Mouse (Mus musculus) neural tube, embryonic 12.5 days (tissue): ENCODE measurements around the gene Gm12216. TPM values are rescaled to one million over a fixed set of nuclear protein-coding genes. Genes with fewer than 3 reads are reported as not detected.
"Not testable (repeated sequence)": the region's sequence is repeated elsewhere in the genome, so short reads cannot be mapped to it uniquely, and the experiment has no call there.

Experiments
- ATAC-seq: fragments of 200-750 bp; cut with Nextera tagmentation; 2 replicates; pipeline ENCODE4 v1.8.0; 2017; ENCODE audit warnings: low read depth, mild to moderate bottlenecking, moderate TSS enrichment, moderate library complexity; ENCODE audit not compliant: low FRiP score
- H3K27ac ChIP-seq: fragments of 300-500 bp; sonication (generic); 2 replicates; pipeline ENCODE4 v1.5.1; 2016
- H3K27me3 ChIP-seq: fragments of 300-500 bp; sonication (generic); replicated peaks from 2 replicates; pipeline ENCODE4 v1.6.1; 2016; ENCODE audit warnings: mild to moderate bottlenecking
- H3K36me3 ChIP-seq: fragments of 300-500 bp; sonication (generic); 2 replicates; pipeline ENCODE4 v1.6.1; 2016; ENCODE audit warnings: mild to moderate bottlenecking
- H3K4me1 ChIP-seq: fragments of 300-500 bp; sonication (generic); 2 replicates; pipeline ENCODE4 v1.6.1; 2016
- H3K4me2 ChIP-seq: fragments of 300-500 bp; sonication (generic); replicated peaks from 2 replicates; pipeline ENCODE4 v1.6.1; 2016; ENCODE audit warnings: mild to moderate bottlenecking
- H3K4me3 ChIP-seq: fragments of 300-500 bp; sonication (generic); 2 replicates; pipeline ENCODE4 v1.5.1; 2016
- H3K9ac ChIP-seq: fragments of 300-500 bp; sonication (generic); 2 replicates; pipeline ENCODE4 v1.6.1; 2016; ENCODE audit warnings: mild to moderate bottlenecking
- H3K9me3 ChIP-seq: fragments of 300-500 bp; sonication (generic); 2 replicates; pipeline ENCODE4 v1.6.1; 2016; ENCODE audit warnings: mild to moderate bottlenecking
- WGBS: fragments of 180-500 bp; shearing (Covaris S2); methylation state at CpG from one replicate; pipeline ENCODE4 v1.1.7; 2016; 5-methylcytosine and 5-hydroxymethylcytosine counted together
- polyA plus RNA-seq: library from polyadenylated mRNA; unstranded; fragments of >200 nt; fragmentation: Nextera tagmentation; extraction: Ambion mirVana; gene quantifications from 2 replicates; pipeline ENCODE4 v1.2.1, GENCODE M21; 2016

Gm12216 gene
- polyA plus RNA-seq, 1 experiment from 2014 or later = not detected

GRCm38 (mm10) chr11:53891505-53892451, 32.7 kb upstream of the Gm12216 start, which contains the start of gene Slc22a5:
Gene Slc22a5 (minus strand): TSS chr11:53891660.
- H3K9ac ChIP-seq = peak within 1 kb of the TSS; percentile 57
- H3K36me3 ChIP-seq = no peaks in the 10 kb centered on the region
- H3K4me1 ChIP-seq = peaks cover 10% of the 10 kb centered on the region; the same call in 1 of the 2 replicates
- peak; percentile 98 for ATAC-seq
- no peaks in the 10 kb centered on the region for H3K9me3 ChIP-seq
- 4% methylated on average over 63 of the region's 63 CpGs for WGBS
- no peaks in the 10 kb centered on the region for H3K27me3 ChIP-seq
- peak within 1 kb of the TSS; percentile 88 for H3K4me2 ChIP-seq
- no peak within 1 kb of the TSS for H3K27ac ChIP-seq
- peak within 1 kb of the TSS; percentile 54 for H3K4me3 ChIP-seq

- H3K9me3 ChIP-seq = no peaks in the 10 kb centered on the region
- no peaks in the 10 kb centered on the region for H3K27me3 ChIP-seq
- H3K4me2 ChIP-seq = peak overlapping the region; percentile 88
- 0 out of 2 replicates have a peak, but pooled peaks have one; percentile 1 for ATAC-seq
- WGBS = 3% methylated on average over 33 of the region's 33 CpGs
- peak overlapping the region; percentile 54 for H3K4me3 ChIP-seq
- peaks cover 10% of the 10 kb centered on the region; the same call in 1 of the 2 replicates for H3K4me1 ChIP-seq
- H3K9ac ChIP-seq = peak overlapping the region; percentile 57
- no peak overlapping the region for H3K27ac ChIP-seq
- no peaks in the 10 kb centered on the region for H3K36me3 ChIP-seq
These were observed 31.9 kb upstream of the Gm12216 start for GRCm38 (mm10) chr11:53890906-53891504.

GRCm38 (mm10) chr11:53890225-53890624, 31.2 kb upstream of the Gm12216 start:
- Histone ChIP-seq H3K4me3 (no peak overlapping the region), H3K4me1 (peaks cover 10% of the 10 kb centered on the region; the same call in 1 of the 2 replicates), H3K9ac (no peak overlapping the region), H3K36me3 (no peaks in the 10 kb centered on the region), H3K4me2 (peak overlapping the region; percentile 88), H3K9me3 (no peaks in the 10 kb centered on the region), H3K27ac (no peak overlapping the region), H3K27me3 (no peaks in the 10 kb centered on the region)
- 88% methylated on average over 2 of the region's 2 CpGs for WGBS
- no peak for ATAC-seq

GRCm38 (mm10) chr11:53889091-53889645, 30.1 kb upstream of the Gm12216 start:
- Histone ChIP-seq H3K4me3 (no peak overlapping the region), H3K36me3 (no peaks in the 10 kb centered on the region), H3K4me2 (no peak overlapping the region), H3K9ac (no peak overlapping the region), H3K27me3 (no peaks in the 10 kb centered on the region), H3K4me1 (peaks cover 10% of the 10 kb centered on the region; the same call in 1 of the 2 replicates), H3K9me3 (no peaks in the 10 kb centered on the region), H3K27ac (no peak overlapping the region)
- WGBS = 67% methylated on average over 4 of the region's 4 CpGs
- no peak for ATAC-seq

- Histone ChIP-seq H3K27ac (no peak overlapping the region), H3K9ac (no peak overlapping the region), H3K9me3 (no peaks in the 10 kb centered on the region), H3K4me2 (no peak overlapping the region), H3K4me1 (peaks cover 10% of the 10 kb centered on the region; the same call in 1 of the 2 replicates), H3K4me3 (no peak overlapping the region), H3K36me3 (no peaks in the 10 kb centered on the region), H3K27me3 (no peaks in the 10 kb centered on the region)
- 93% methylated on average over 4 of the region's 4 CpGs for WGBS
- no peak for ATAC-seq
These were observed 29.2 kb upstream of the Gm12216 start for GRCm38 (mm10) chr11:53888242-53888641.

GRCm38 (mm10) chr11:53883287-53883686, 24.2 kb upstream of the Gm12216 start:
- WGBS = 87% methylated on average over 2 of the region's 2 CpGs

GRCm38 (mm10) chr11:53878096-53878495, 19.0 kb upstream of the Gm12216 start:
- not testable (repeated sequence) for H3K4me2 ChIP-seq, H3K36me3 ChIP-seq, H3K9ac ChIP-seq, H3K27ac ChIP-seq, H3K4me1 ChIP-seq, H3K4me3 ChIP-seq, H3K27me3 ChIP-seq, ATAC-seq, H3K9me3 ChIP-seq
- WGBS = 88% methylated on average over 5 of the region's 5 CpGs

More at GRCm38 (mm10) chr11:53883287-53883686, 24.2 kb upstream of the Gm12216 start:
- Histone ChIP-seq H3K27ac (no peak overlapping the region), H3K36me3 (no peaks in the 10 kb centered on the region), H3K4me1 (no peaks in the 10 kb centered on the region), H3K9me3 (no peaks in the 10 kb centered on the region), H3K9ac (no peak overlapping the region), H3K4me2 (no peak overlapping the region), H3K4me3 (no peak overlapping the region), H3K27me3 (no peaks in the 10 kb centered on the region)
- ATAC-seq = no peak

- H3K27ac ChIP-seq = no peak overlapping the region
- ATAC-seq = no peak
- WGBS = 85% methylated on average over 4 of the region's 4 CpGs
These were observed 17.4 kb upstream of the Gm12216 start for GRCm38 (mm10) chr11:53876488-53876887.

GRCm38 (mm10) chr11:53874706-53875105, 15.7 kb upstream of the Gm12216 start:
- Histone ChIP-seq H3K36me3 (peaks cover 12% of the 10 kb centered on the region), H3K9me3 (no peaks in the 10 kb centered on the region), H3K27ac (no peak overlapping the region), H3K4me2 (no peak overlapping the region), H3K27me3 (no peaks in the 10 kb centered on the region), H3K4me1 (no peaks in the 10 kb centered on the region), H3K4me3 (no peak overlapping the region), H3K9ac (no peak overlapping the region)
- ATAC-seq = no peak
- 75% methylated on average over 4 of the region's 4 CpGs for WGBS

More at GRCm38 (mm10) chr11:53876488-53876887, 17.4 kb upstream of the Gm12216 start:
- no peak overlapping the region for H3K9ac ChIP-seq
- no peak overlapping the region for H3K4me2 ChIP-seq
- no peaks in the 10 kb centered on the region for H3K9me3 ChIP-seq
- H3K4me1 ChIP-seq = no peaks in the 10 kb centered on the region
- H3K4me3 ChIP-seq = no peak overlapping the region
- no peaks in the 10 kb centered on the region for H3K27me3 ChIP-seq
- peaks cover 12% of the 10 kb centered on the region for H3K36me3 ChIP-seq

- H3K4me2 ChIP-seq, H3K9me3 ChIP-seq, H3K27ac ChIP-seq, H3K4me3 ChIP-seq, H3K9ac ChIP-seq, H3K27me3 ChIP-seq, H3K4me1 ChIP-seq, ATAC-seq: not testable (repeated sequence)
- H3K36me3 ChIP-seq = peaks cover 12% of the 10 kb centered on the region
- 76% methylated on average over 5 of the region's 5 CpGs for WGBS
These were observed 15.1 kb upstream of the Gm12216 start for GRCm38 (mm10) chr11:53873909-53874704.

GRCm38 (mm10) chr11:53871786-53872507, 12.9 kb upstream of the Gm12216 start:
- Histone ChIP-seq H3K36me3 (peaks cover 12% of the 10 kb centered on the region), H3K27me3 (no peaks in the 10 kb centered on the region), H3K4me2 (no peak overlapping the region), H3K4me1 (no peaks in the 10 kb centered on the region), H3K9me3 (no peaks in the 10 kb centered on the region), H3K4me3 (no peak overlapping the region), H3K9ac (no peak overlapping the region), H3K27ac (no peak overlapping the region)
- WGBS = 86% methylated on average over 2 of the region's 2 CpGs
- no peak for ATAC-seq
